Comparison of ENCODE assay signal across 24 mouse cellular contexts in genomic region chr4:121239878-121240277, GRCm38 (mm10).
"Had no signal": no experiment of that assay in that cellular context is flagged by ENCODE, and none has a peak within 500 bp of the region (broad histone marks: within the 10 kb centered on the region; RNA-seq: fewer than 3 reads in every experiment).

No protein-coding gene starts in this region.

- H3K4me2 ChIP-seq: limb, embryonic 13.5 days; liver, embryonic 12.5 days; liver, embryonic 15.5 days; lung, embryonic 15.5 days; neural tube, embryonic 12.5 days; neural tube, embryonic 15.5 days; stomach, embryonic 15.5 days had no signal

- H3K4me1 ChIP-seq: limb, embryonic 10.5 days; liver, embryonic 12.5 days; liver, embryonic 15.5 days; lung, embryonic 15.5 days; neural tube, embryonic 12.5 days; stomach, embryonic 15.5 days had no signal

- DNase-seq: kidney, adult 2 months; kidney, postnatal 25 days; layer of hippocampus, adult 9-11 months; liver; lung, adult 18-20 months; lung, postnatal 10 days; lung, postnatal 36 days; right cerebral cortex, postnatal 25 days; spleen, adult 18-20 months; thymus, adult 2 months; thymus, postnatal 14 days; thymus, postnatal 4 days had no signal

- H3K9me3 ChIP-seq: limb, embryonic 10.5 days; limb, embryonic 13.5 days; liver, embryonic 12.5 days; liver, embryonic 15.5 days; lung, embryonic 15.5 days; megakaryocyte, embryonic 14.5 days; midbrain, embryonic 10.5 days; neural tube, embryonic 12.5 days; neural tube, embryonic 15.5 days; stomach, embryonic 15.5 days had no signal

- H3K36me3 ChIP-seq: limb, embryonic 10.5 days; limb, embryonic 13.5 days; liver, embryonic 12.5 days; liver, embryonic 15.5 days; lung, embryonic 15.5 days; midbrain, embryonic 10.5 days; neural tube, embryonic 12.5 days; neural tube, embryonic 15.5 days; stomach, embryonic 15.5 days had no signal

- ATAC-seq: liver, embryonic 12.5 days had no signal

- H3K27ac ChIP-seq: kidney, postnatal 0 days; layer of hippocampus, adult 2 months; limb, embryonic 10.5 days; limb, embryonic 13.5 days; liver, embryonic 12.5 days; liver, embryonic 15.5 days; lung, embryonic 15.5 days; midbrain, embryonic 10.5 days; neural tube, embryonic 12.5 days; neural tube, embryonic 15.5 days; stomach, embryonic 15.5 days had no signal

- H3K9ac ChIP-seq: limb, embryonic 13.5 days; liver, embryonic 12.5 days; liver, embryonic 15.5 days; lung, embryonic 15.5 days; neural tube, embryonic 12.5 days; neural tube, embryonic 15.5 days; stomach, embryonic 15.5 days had no signal

- H3K4me3 ChIP-seq: layer of hippocampus, adult 2 months; limb, embryonic 10.5 days; limb, embryonic 13.5 days; liver, embryonic 12.5 days; liver, embryonic 15.5 days; lung, embryonic 15.5 days; megakaryocyte, embryonic 14.5 days; midbrain, embryonic 10.5 days; neural tube, embryonic 12.5 days; neural tube, embryonic 15.5 days; stomach, embryonic 15.5 days had no signal

- H3K27me3 ChIP-seq: limb, embryonic 13.5 days; liver, embryonic 12.5 days; liver, embryonic 15.5 days; lung, embryonic 15.5 days; neural tube, embryonic 12.5 days; neural tube, embryonic 15.5 days; stomach, embryonic 15.5 days had no signal
